Mouse (Mus musculus) megakaryocyte, adult 5-6 weeks (primary cell): ENCODE measurements around the gene Thumpd1. TPM values are rescaled to one million over a fixed set of nuclear protein-coding genes. Genes with fewer than 3 reads are reported as not detected.

Experiments used
- ATAC-seq: 2 replicates; pipeline ENCODE4 v1.8.0; 2016; ENCODE audit warnings: mild to moderate bottlenecking, inconsistent platforms; ENCODE audit not compliant: poor library complexity, severe bottlenecking
- total RNA-seq, 2 experiments: library from RNA; stranded (forward) in 1 of 2; stranded (reverse) in 1 of 2; fragments of 153-499, 151-499 nt in 1 of 2; fragments of 221-1000, 200-1000 nt in 1 of 2; gene quantifications; 2 replicates each; pipeline versions ENCODE4 v1.2.3 to v1.2.4; 2015 to 2017

Gene Thumpd1
- total RNA-seq, 2 experiments from 2014 or later, result 15.1 to 38.1 TPM

DNA sequence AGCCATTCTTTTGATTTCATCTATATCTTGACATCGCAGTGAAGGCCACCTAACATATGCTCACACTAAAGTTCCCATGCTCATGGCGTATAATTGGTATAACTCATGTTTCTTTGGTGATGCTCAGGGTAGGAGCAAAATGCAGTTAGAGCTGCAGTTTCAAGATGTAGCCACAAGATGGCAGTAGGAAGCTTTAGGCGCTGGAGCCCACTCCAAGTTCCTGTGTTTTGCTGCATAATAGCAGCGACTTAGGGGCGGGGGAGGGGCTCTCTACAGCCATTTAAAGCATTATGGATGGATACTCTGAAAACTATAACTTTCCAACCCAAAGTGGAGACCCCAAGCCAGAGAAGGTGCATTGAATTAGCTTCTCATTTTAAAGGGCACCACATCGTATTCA lies 47.1 kb downstream of the Thumpd1 start:
- peak; percentile 94 for ATAC-seq

DNA sequence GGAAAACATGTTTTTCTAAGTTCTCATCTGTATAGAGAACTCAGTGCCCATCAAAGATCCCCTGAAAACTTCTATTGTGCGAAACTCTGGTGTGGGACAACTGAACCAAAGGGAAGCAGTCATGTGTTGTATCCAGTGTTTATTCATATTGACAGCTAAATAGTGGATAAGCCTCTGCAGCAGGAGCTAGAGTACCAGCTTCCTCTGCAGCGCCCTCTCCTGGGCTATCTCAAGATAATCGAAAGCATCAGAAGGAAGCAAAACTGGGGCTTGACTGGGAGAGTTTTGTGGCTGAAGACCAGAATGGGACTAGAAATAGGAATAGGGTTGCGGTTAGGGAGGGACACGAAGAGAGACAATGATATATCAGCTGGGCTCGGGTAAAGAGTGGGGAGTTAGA lies 49.7 kb downstream of the Thumpd1 start:
- ATAC-seq, result no peak

DNA sequence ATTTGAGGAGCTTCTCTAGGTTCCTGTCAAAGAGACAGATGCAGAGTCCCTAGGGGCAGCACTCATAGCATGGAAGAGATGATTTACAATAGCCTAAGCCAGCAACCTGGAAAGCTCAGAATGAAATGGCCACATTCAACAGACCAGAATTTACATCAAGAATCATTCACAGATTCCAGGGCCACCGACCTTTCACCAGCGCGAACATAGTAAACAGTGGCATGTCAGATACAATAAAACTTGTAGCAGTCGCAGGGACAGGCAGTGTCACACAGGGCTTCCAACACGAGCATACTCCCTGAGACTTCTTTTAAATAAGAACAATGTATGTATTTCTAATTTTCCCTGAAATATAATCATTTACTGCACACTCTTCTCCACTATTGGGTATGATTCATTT lies 50.2 kb downstream of the Thumpd1 start:
- no peak for ATAC-seq

DNA sequence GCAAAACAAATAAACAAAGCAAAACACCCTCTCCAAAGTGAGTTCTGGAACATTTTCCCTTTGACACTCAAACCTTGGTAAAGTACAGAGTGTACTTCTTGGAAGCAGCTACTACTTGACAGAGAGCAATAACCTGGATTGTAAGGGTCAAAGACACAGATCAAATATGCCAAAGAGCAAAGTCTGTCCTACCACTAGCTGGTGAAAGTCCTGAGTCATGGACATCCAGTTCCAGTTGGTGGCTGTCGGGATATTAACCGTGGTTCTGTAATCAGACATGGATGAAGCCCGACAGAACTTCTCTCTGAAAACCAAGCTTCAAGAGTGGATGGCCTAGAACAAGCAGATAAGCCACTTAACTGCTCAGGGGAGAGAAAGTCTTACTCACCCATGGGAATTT lies 52.7 kb downstream of the Thumpd1 start:
- no peak for ATAC-seq

Other genes starting within 250 kb of the Thumpd1 start
- gene Umod, start 241.5 kb downstream of the Thumpd1 start, total RNA-seq (2015), result not detected in 2 replicates
- gene Umod, start 241.5 kb downstream of the Thumpd1 start, total RNA-seq (2017), result not detected in 2 replicates
- not detected in 2 replicates for gene Acsm5, start 201.3 kb downstream of the Thumpd1 start, total RNA-seq (2015)
- not detected in 2 replicates for gene Acsm5, start 201.3 kb downstream of the Thumpd1 start, total RNA-seq (2017)
- not detected in 2 replicates for gene Pdilt, start 197.3 kb downstream of the Thumpd1 start, total RNA-seq (2015)
- gene Pdilt, start 197.3 kb downstream of the Thumpd1 start, total RNA-seq (2017), result not detected in 2 replicates
- not detected in 2 replicates for gene Acsm2, start 166.5 kb downstream of the Thumpd1 start, total RNA-seq (2015)
- not detected in 2 replicates for gene Acsm2, start 166.5 kb downstream of the Thumpd1 start, total RNA-seq (2017)
- gene Acsm1, start 113.8 kb downstream of the Thumpd1 start, total RNA-seq (2015), result not detected in 2 replicates
- gene Acsm1, start 113.8 kb downstream of the Thumpd1 start, total RNA-seq (2017), result not detected in 2 replicates
- gene Acsm4, start 30.8 kb downstream of the Thumpd1 start, total RNA-seq (2015), result not detected in 2 replicates
- not detected in 2 replicates for gene Acsm4, start 30.8 kb downstream of the Thumpd1 start, total RNA-seq (2017)
- not detected in 2 replicates for gene Acsm3, start 40.1 kb upstream of the Thumpd1 start, total RNA-seq (2015)
- 0.20 TPM in 1 of 2 replicates, not detected in the other for gene Acsm3, start 40.1 kb upstream of the Thumpd1 start, total RNA-seq (2017)
- gene Rexo5, start 73.2 kb upstream of the Thumpd1 start, total RNA-seq (2015), result 23.1 and 31.6 TPM in 2 replicates
- 24.5 and 38.9 TPM in 2 replicates for gene Rexo5, start 73.2 kb upstream of the Thumpd1 start, total RNA-seq (2017)
- 17.0 and 18.0 TPM in 2 replicates for gene Eri2, start 73.3 kb upstream of the Thumpd1 start, total RNA-seq (2015)
- 7.6 and 10.2 TPM in 2 replicates for gene Eri2, start 73.3 kb upstream of the Thumpd1 start, total RNA-seq (2017)
- gene Lyrm1, start 175.1 kb upstream of the Thumpd1 start, total RNA-seq (2015), result 7.9 and 11.0 TPM in 2 replicates
- gene Lyrm1, start 175.1 kb upstream of the Thumpd1 start, total RNA-seq (2017), result 10.9 and 11.0 TPM in 2 replicates
- 5.1 and 9.5 TPM in 2 replicates for gene Dcun1d3, start 175.5 kb upstream of the Thumpd1 start, total RNA-seq (2015)
- gene Dcun1d3, start 175.5 kb upstream of the Thumpd1 start, total RNA-seq (2017), result 8.7 and 10.9 TPM in 2 replicates